Mouse (Mus musculus): ENCODE measurements around the gene Mplkip. TPM values are rescaled to one million over a fixed set of nuclear protein-coding genes. Genes with fewer than 3 reads are reported as not detected.

Mplkip gene
- total and polyA plus RNA-seq, 2 experiments from 2014 or later, result 17.0 to 27.3 TPM

- no peak overlapping the region for H3K4me3 ChIP-seq (ENCODE audit: low read length)
- H3K27ac ChIP-seq, result no peak overlapping the region
- ATAC-seq, result no peak
- no peak for TF ChIP-seq CTCF (IDR thresholded peaks at IDR 0.05; ENCODE audit: low read depth)
- H3K36me3 ChIP-seq (ENCODE audit: insufficient read depth, low read length), result no peaks in the 10 kb centered on the region
- H3K27me3 ChIP-seq (ENCODE audit: insufficient read depth, low read length), result no peaks in the 10 kb centered on the region
- H3K4me2 ChIP-seq (ENCODE audit: low read depth, low read length), result no peak overlapping the region
- 78% methylated on average over 5 of the region's 5 CpGs for WGBS
- H3K4me1 ChIP-seq (ENCODE audit: insufficient read depth, low read length), result no peaks in the 10 kb centered on the region
- DNase-seq (ENCODE audit: low spot score), result no peak
- H3K9ac ChIP-seq (replicated peaks; ENCODE audit: low read length), result no peak overlapping the region
- no peaks in the 10 kb centered on the region for H3K9me3 ChIP-seq (ENCODE audit: low read length)
These were observed 13.9 kb downstream of the Mplkip start for GRCm38 (mm10) chr13:17708784-17709311.

GRCm38 (mm10) chr13:17717357-17717756, 22.4 kb downstream of the Mplkip start:
- Histone ChIP-seq H3K9me3 (ENCODE audit: low read length) (no peaks in the 10 kb centered on the region), H3K4me1 (ENCODE audit: insufficient read depth, low read length) (no peaks in the 10 kb centered on the region), H3K4me3 (ENCODE audit: low read length) (no peak overlapping the region), H3K27me3 (ENCODE audit: insufficient read depth, low read length) (no peaks in the 10 kb centered on the region), H3K36me3 (ENCODE audit: insufficient read depth, low read length) (peaks cover 21% of the 10 kb centered on the region), H3K4me2 (ENCODE audit: low read depth, low read length) (no peak overlapping the region), H3K27ac (no peak overlapping the region), H3K9ac (replicated peaks; ENCODE audit: low read length) (no peak overlapping the region)
- no peak for TF ChIP-seq CTCF (IDR thresholded peaks at IDR 0.05; ENCODE audit: low read depth)
- DNase-seq (ENCODE audit: low spot score) (no peak), ATAC-seq (no peak)
- 96% methylated on average over 1 of the region's 1 CpGs for WGBS

GRCm38 (mm10) chr13:17727922-17728321, 32.9 kb downstream of the Mplkip start:
- DNase-seq (ENCODE audit: low spot score) (no peak), ATAC-seq (no peak)
- 93% methylated on average over 4 of the region's 4 CpGs for WGBS
- Histone ChIP-seq H3K27me3 (ENCODE audit: insufficient read depth, low read length) (no peaks in the 10 kb centered on the region), H3K9ac (replicated peaks; ENCODE audit: low read length) (no peak overlapping the region), H3K4me2 (ENCODE audit: low read depth, low read length) (no peak overlapping the region), H3K27ac (no peak overlapping the region), H3K4me1 (ENCODE audit: insufficient read depth, low read length) (no peaks in the 10 kb centered on the region), H3K4me3 (ENCODE audit: low read length) (no peak overlapping the region), H3K9me3 (ENCODE audit: low read length) (no peaks in the 10 kb centered on the region), H3K36me3 (ENCODE audit: insufficient read depth, low read length) (peaks cover 5% of the 10 kb centered on the region; the same call in 1 of the 2 replicates)
- TF ChIP-seq CTCF (IDR thresholded peaks at IDR 0.05; ENCODE audit: low read depth), result no peak

- no peak for TF ChIP-seq CTCF (IDR thresholded peaks at IDR 0.05; ENCODE audit: low read depth)
- no peak overlapping the region for H3K4me2 ChIP-seq (ENCODE audit: low read depth, low read length)
- H3K4me3 ChIP-seq (ENCODE audit: low read length), result no peak overlapping the region
- H3K36me3 ChIP-seq (ENCODE audit: insufficient read depth, low read length), result peaks cover 5% of the 10 kb centered on the region; the same call in 1 of the 2 replicates
- no peak for DNase-seq (ENCODE audit: low spot score)
- ATAC-seq, result no peak
- no peaks in the 10 kb centered on the region for H3K9me3 ChIP-seq (ENCODE audit: low read length)
- 90% methylated on average over 3 of the region's 3 CpGs for WGBS
- H3K27me3 ChIP-seq (ENCODE audit: insufficient read depth, low read length), result no peaks in the 10 kb centered on the region
- H3K4me1 ChIP-seq (ENCODE audit: insufficient read depth, low read length), result no peaks in the 10 kb centered on the region
- H3K9ac ChIP-seq (replicated peaks; ENCODE audit: low read length), result no peak overlapping the region
- no peak overlapping the region for H3K27ac ChIP-seq
These were observed 33.8 kb downstream of the Mplkip start for GRCm38 (mm10) chr13:17728798-17729197.

MicroRNAs encoded within 50 kb of the gene (microRNA counts, 519-probe panel; counts per million panel counts)
- microRNA mmu-miR-466i, result not detected

Small RNA genes within 50 kb of the gene (microRNA-seq; reads per million reads assigned to microRNA genes)
- 0 reads per million in 2 experiments for gene Mir466i

Other genes starting within 250 kb of the Mplkip start
- gene Sugct, start 361 bp downstream of the Mplkip start, total RNA-seq (2014; rRNA removed), result 1.2 and 1.8 TPM in 2 replicates
- gene Sugct, start 361 bp downstream of the Mplkip start, polyA plus RNA-seq (2015; fragmentation: Nextera tagmentation; extraction: Ambion mirVana), result 3.0 and 4.4 TPM in 2 replicates
- 105 and 108 TPM in 2 replicates for gene Cdk13, start 109.9 kb downstream of the Mplkip start, total RNA-seq (2014; rRNA removed)
- 11.6 and 11.7 TPM in 2 replicates for gene Cdk13, start 109.9 kb downstream of the Mplkip start, polyA plus RNA-seq (2015; fragmentation: Nextera tagmentation; extraction: Ambion mirVana)
- gene Rala, start 249.0 kb downstream of the Mplkip start, total RNA-seq (2014; rRNA removed), result 68.5 and 75.7 TPM in 2 replicates
- 226 and 229 TPM in 2 replicates for gene Rala, start 249.0 kb downstream of the Mplkip start, polyA plus RNA-seq (2015; fragmentation: Nextera tagmentation; extraction: Ambion mirVana)